Mouse (Mus musculus): ENCODE measurements around the gene Tbc1d22a. TPM values are rescaled to one million over a fixed set of nuclear protein-coding genes. Genes with fewer than 3 reads are reported as not detected.

The Tbc1d22a gene
- total and polyA plus RNA-seq, 2 experiments from 2014 or later, result 9.7 to 31.4 TPM

- no peak overlapping the region for H3K4me2 ChIP-seq (ENCODE audit: low read depth, low read length)
- TF ChIP-seq CTCF (IDR thresholded peaks at IDR 0.05; ENCODE audit: low read depth) (no peak), EP300 (IDR thresholded peaks at IDR 0.05; ENCODE audit: low read depth) (no peak)
- WGBS, result 75% methylated on average over 15 of the region's 15 CpGs
- no peaks in the 10 kb centered on the region for H3K9me3 ChIP-seq (replicated peaks; ENCODE audit: control insufficient read depth, low read length)
- ATAC-seq (ENCODE audit: insufficient read depth, low read depth), result no peak
- no peak for DNase-seq (ENCODE audit: low spot score)
- H3K9ac ChIP-seq (replicated peaks; ENCODE audit: low read depth, low read length), result no peak overlapping the region
- no peaks in the 10 kb centered on the region for H3K27me3 ChIP-seq (ENCODE audit: control insufficient read depth, insufficient read depth, low read length)
- H3K4me3 ChIP-seq (ENCODE audit: low read depth, low read length), result no peak overlapping the region
- H3K36me3 ChIP-seq (replicated peaks; ENCODE audit: control insufficient read depth, insufficient read depth, low read length), result no peaks in the 10 kb centered on the region
- H3K27ac ChIP-seq (ENCODE audit: low read depth), result no peak overlapping the region
- no peaks in the 10 kb centered on the region for H3K4me1 ChIP-seq (ENCODE audit: control insufficient read depth, insufficient read depth)
Measured at GRCm38 (mm10) chr15:86439015-86439796, 224.9 kb downstream of the Tbc1d22a start.

GRCm38 (mm10) chr15:86444271-86444670 lies 230.0 kb downstream of the Tbc1d22a start:
- Histone ChIP-seq H3K4me2 (ENCODE audit: low read depth, low read length) (no peak overlapping the region), H3K4me3 (ENCODE audit: low read depth, low read length) (no peak overlapping the region), H3K9ac (replicated peaks; ENCODE audit: low read depth, low read length) (no peak overlapping the region), H3K36me3 (replicated peaks; ENCODE audit: control insufficient read depth, insufficient read depth, low read length) (no peaks in the 10 kb centered on the region), H3K27ac (ENCODE audit: low read depth) (no peak overlapping the region), H3K4me1 (ENCODE audit: control insufficient read depth, insufficient read depth) (no peaks in the 10 kb centered on the region), H3K9me3 (replicated peaks; ENCODE audit: control insufficient read depth, low read length) (no peaks in the 10 kb centered on the region), H3K27me3 (ENCODE audit: control insufficient read depth, insufficient read depth, low read length) (no peaks in the 10 kb centered on the region)
- ATAC-seq (ENCODE audit: insufficient read depth, low read depth) (no peak), DNase-seq (ENCODE audit: low spot score) (no peak)
- WGBS, result 77% methylated on average over 2 of the region's 2 CpGs
- TF ChIP-seq CTCF (IDR thresholded peaks at IDR 0.05; ENCODE audit: low read depth) (no peak), EP300 (IDR thresholded peaks at IDR 0.05; ENCODE audit: low read depth) (no peak)

- H3K9ac ChIP-seq (replicated peaks; ENCODE audit: low read depth, low read length), result no peak overlapping the region
- no peaks in the 10 kb centered on the region for H3K36me3 ChIP-seq (replicated peaks; ENCODE audit: control insufficient read depth, insufficient read depth, low read length)
Measured at GRCm38 (mm10) chr15:86446064-86446463, 231.8 kb downstream of the Tbc1d22a start.

DNA sequence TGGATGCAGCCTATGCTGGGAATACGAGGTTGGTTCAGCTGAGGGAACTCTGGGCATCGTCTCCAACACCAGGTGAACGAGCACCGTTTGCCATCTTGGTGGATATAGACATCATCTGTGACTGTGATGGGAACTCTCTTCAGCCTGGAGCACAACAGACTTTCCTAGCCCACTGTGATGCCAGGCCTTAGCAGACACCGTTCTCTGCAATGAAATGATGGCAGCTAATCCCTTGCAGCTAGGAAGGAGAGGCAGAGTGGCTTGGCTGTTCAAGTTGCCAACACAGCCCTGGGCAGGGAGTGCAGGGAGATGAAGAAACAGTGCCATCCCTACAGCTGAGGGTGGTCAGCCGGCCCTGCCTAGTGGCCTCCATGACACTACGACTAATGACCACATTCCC lies 233.0 kb downstream of the Tbc1d22a start:
- ATAC-seq (ENCODE audit: insufficient read depth, low read depth) (no peak), DNase-seq (ENCODE audit: low spot score) (no peak)
- Histone ChIP-seq H3K4me1 (ENCODE audit: control insufficient read depth, insufficient read depth) (no peaks in the 10 kb centered on the region), H3K9ac (replicated peaks; ENCODE audit: low read depth, low read length) (no peak overlapping the region), H3K4me2 (ENCODE audit: low read depth, low read length) (no peak overlapping the region), H3K27ac (ENCODE audit: low read depth) (no peak overlapping the region), H3K27me3 (ENCODE audit: control insufficient read depth, insufficient read depth, low read length) (no peaks in the 10 kb centered on the region), H3K9me3 (replicated peaks; ENCODE audit: control insufficient read depth, low read length) (no peaks in the 10 kb centered on the region), H3K4me3 (ENCODE audit: low read depth, low read length) (no peak overlapping the region), H3K36me3 (replicated peaks; ENCODE audit: control insufficient read depth, insufficient read depth, low read length) (no peaks in the 10 kb centered on the region)
- 90% methylated on average over 7 of the region's 7 CpGs for WGBS
- TF ChIP-seq CTCF (IDR thresholded peaks at IDR 0.05; ENCODE audit: low read depth) (no peak), EP300 (IDR thresholded peaks at IDR 0.05; ENCODE audit: low read depth) (no peak)

More at GRCm38 (mm10) chr15:86446064-86446463, 231.8 kb downstream of the Tbc1d22a start:
- no peak overlapping the region for H3K27ac ChIP-seq (ENCODE audit: low read depth)
- DNase-seq (ENCODE audit: low spot score) (no peak), ATAC-seq (ENCODE audit: insufficient read depth, low read depth) (no peak)
- H3K4me2 ChIP-seq (ENCODE audit: low read depth, low read length), result no peak overlapping the region
- no peaks in the 10 kb centered on the region for H3K27me3 ChIP-seq (ENCODE audit: control insufficient read depth, insufficient read depth, low read length)
- no peaks in the 10 kb centered on the region for H3K4me1 ChIP-seq (ENCODE audit: control insufficient read depth, insufficient read depth)
- no peaks in the 10 kb centered on the region for H3K9me3 ChIP-seq (replicated peaks; ENCODE audit: control insufficient read depth, low read length)
- H3K4me3 ChIP-seq (ENCODE audit: low read depth, low read length), result no peak overlapping the region
- no peak for TF ChIP-seq EP300 (IDR thresholded peaks at IDR 0.05; ENCODE audit: low read depth)

GRCm38 (mm10) chr15:86449236-86449635 lies 235.0 kb downstream of the Tbc1d22a start:
- no peak overlapping the region for H3K9ac ChIP-seq (replicated peaks; ENCODE audit: low read depth, low read length)
- no peak for DNase-seq (ENCODE audit: low spot score)
- H3K4me2 ChIP-seq (ENCODE audit: low read depth, low read length), result no peak overlapping the region
- H3K9me3 ChIP-seq (replicated peaks; ENCODE audit: control insufficient read depth, low read length), result no peaks in the 10 kb centered on the region
- H3K4me1 ChIP-seq (ENCODE audit: control insufficient read depth, insufficient read depth), result no peaks in the 10 kb centered on the region
- H3K27me3 ChIP-seq (ENCODE audit: control insufficient read depth, insufficient read depth, low read length), result no peaks in the 10 kb centered on the region
- ATAC-seq (ENCODE audit: insufficient read depth, low read depth), result no peak
- WGBS, result 88% methylated on average over 5 of the region's 5 CpGs
- H3K36me3 ChIP-seq (replicated peaks; ENCODE audit: control insufficient read depth, insufficient read depth, low read length), result no peaks in the 10 kb centered on the region
- TF ChIP-seq CTCF (IDR thresholded peaks at IDR 0.05; ENCODE audit: low read depth) (no peak), EP300 (IDR thresholded peaks at IDR 0.05; ENCODE audit: low read depth) (no peak)
- no peak overlapping the region for H3K4me3 ChIP-seq (ENCODE audit: low read depth, low read length)
- H3K27ac ChIP-seq (ENCODE audit: low read depth), result no peak overlapping the region

DNA sequence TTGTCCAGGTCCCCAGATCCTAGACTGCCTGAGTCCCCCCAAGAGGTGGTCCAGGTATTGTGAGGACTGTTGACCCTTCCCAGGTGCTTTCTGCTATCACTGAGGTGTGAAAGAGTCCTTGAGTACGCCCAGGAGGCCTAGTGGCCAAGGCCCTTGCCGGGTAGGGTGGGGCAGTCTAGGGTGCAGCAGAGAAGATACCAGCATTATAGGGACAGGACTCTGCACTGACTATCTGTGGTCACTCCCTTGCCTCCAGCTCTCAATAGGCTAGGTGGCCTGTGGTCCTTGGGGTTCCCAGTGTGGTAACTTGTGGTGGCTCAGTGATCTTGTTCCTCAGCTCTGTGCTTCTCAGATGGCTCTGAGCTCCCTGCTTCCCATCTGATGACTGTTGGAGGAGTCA lies 235.5 kb downstream of the Tbc1d22a start:
- H3K4me3 ChIP-seq (ENCODE audit: low read depth, low read length), result no peak overlapping the region
- 90% methylated on average over 2 of the region's 2 CpGs for WGBS
- no peaks in the 10 kb centered on the region for H3K36me3 ChIP-seq (replicated peaks; ENCODE audit: control insufficient read depth, insufficient read depth, low read length)
- TF ChIP-seq CTCF (IDR thresholded peaks at IDR 0.05; ENCODE audit: low read depth) (no peak), EP300 (IDR thresholded peaks at IDR 0.05; ENCODE audit: low read depth) (no peak)
- no peak for ATAC-seq (ENCODE audit: insufficient read depth, low read depth)
- H3K27ac ChIP-seq (ENCODE audit: low read depth), result no peak overlapping the region
- no peaks in the 10 kb centered on the region for H3K27me3 ChIP-seq (ENCODE audit: control insufficient read depth, insufficient read depth, low read length)
- no peak overlapping the region for H3K9ac ChIP-seq (replicated peaks; ENCODE audit: low read depth, low read length)
- H3K9me3 ChIP-seq (replicated peaks; ENCODE audit: control insufficient read depth, low read length), result no peaks in the 10 kb centered on the region
- no peak overlapping the region for H3K4me2 ChIP-seq (ENCODE audit: low read depth, low read length)
- H3K4me1 ChIP-seq (ENCODE audit: control insufficient read depth, insufficient read depth), result no peaks in the 10 kb centered on the region
- DNase-seq (ENCODE audit: low spot score), result no peak

All from heart, postnatal 0 days (tissue).